Mouse (Mus musculus) hindbrain, embryonic 16.5 days (tissue): ENCODE measurements around the gene Rin2. TPM values are rescaled to one million over a fixed set of nuclear protein-coding genes. Genes with fewer than 3 reads are reported as not detected.

Experiments
- ATAC-seq: fragments of 200-750 bp; cut with Nextera tagmentation; 2 replicates; pipeline ENCODE4 v1.8.0; 2017; ENCODE audit warnings: moderate TSS enrichment, moderate library complexity
- H3K27ac ChIP-seq: fragments of 300-500 bp; sonication (generic); 2 replicates; pipeline ENCODE4 v1.5.1; 2014; ENCODE audit warnings: low read depth, mild to moderate bottlenecking, control low read depth, low read length, moderate library complexity
- H3K27me3 ChIP-seq: fragments of 300-500 bp; sonication (generic); replicated peaks from 2 replicates; pipeline ENCODE4 v1.6.1; 2014; ENCODE audit warnings: low read length; ENCODE audit not compliant: control insufficient read depth, insufficient read depth
- H3K36me3 ChIP-seq: fragments of 300-500 bp; sonication (generic); 2 replicates; pipeline ENCODE4 v1.6.1; 2014; ENCODE audit warnings: mild to moderate bottlenecking, low read length, moderate library complexity, mixed read lengths; ENCODE audit not compliant: control insufficient read depth, insufficient read depth
- H3K4me1 ChIP-seq: fragments of 300-500 bp; sonication (generic); 2 replicates; pipeline ENCODE4 v1.6.1; 2014; ENCODE audit warnings: low read depth, low read length; ENCODE audit not compliant: control insufficient read depth, insufficient read depth
- H3K4me2 ChIP-seq: fragments of 300-500 bp; sonication (generic); 2 replicates; pipeline ENCODE4 v1.6.1; 2014; ENCODE audit warnings: mild to moderate bottlenecking, low read length, control low read depth, moderate library complexity
- H3K4me3 ChIP-seq: fragments of 300-500 bp; sonication (generic); 2 replicates; pipeline ENCODE4 v1.5.1; 2014; ENCODE audit warnings: mild to moderate bottlenecking, low read length, control low read depth, moderate library complexity
- H3K9ac ChIP-seq: fragments of 300-500 bp; sonication (generic); 2 replicates; pipeline ENCODE4 v1.6.1; 2014; ENCODE audit warnings: low read depth, mild to moderate bottlenecking, control low read depth, low read length, moderate library complexity
- H3K9me3 ChIP-seq: fragments of 300-500 bp; sonication (generic); 2 replicates; pipeline ENCODE4 v1.6.1; 2014; ENCODE audit warnings: mild to moderate bottlenecking, low read length, moderate library complexity; ENCODE audit not compliant: control insufficient read depth
- WGBS: fragments of 180-500 bp; shearing (Covaris S2); extraction: QIAGEN DNeasy Blood & Tissue Kit; methylation state at CpG from one replicate; pipeline ENCODE4 v1.1.7; 2014; 5-methylcytosine and 5-hydroxymethylcytosine counted together
- microRNA-seq: library from miRNA; unstranded; fragments of <30 nt; microRNA quantifications from one replicate; pipeline ENCODE4, GENCODE M21; 2017
- polyA plus RNA-seq: library from polyadenylated mRNA; unstranded; fragments of >200 nt; fragmentation: Nextera tagmentation; extraction: Ambion mirVana; gene quantifications from 2 replicates; pipeline ENCODE4 v1.2.1, GENCODE M21; 2015

Rin2 gene
- polyA plus RNA-seq, 1 experiment from 2014 or later, result 14.6 TPM

DNA sequence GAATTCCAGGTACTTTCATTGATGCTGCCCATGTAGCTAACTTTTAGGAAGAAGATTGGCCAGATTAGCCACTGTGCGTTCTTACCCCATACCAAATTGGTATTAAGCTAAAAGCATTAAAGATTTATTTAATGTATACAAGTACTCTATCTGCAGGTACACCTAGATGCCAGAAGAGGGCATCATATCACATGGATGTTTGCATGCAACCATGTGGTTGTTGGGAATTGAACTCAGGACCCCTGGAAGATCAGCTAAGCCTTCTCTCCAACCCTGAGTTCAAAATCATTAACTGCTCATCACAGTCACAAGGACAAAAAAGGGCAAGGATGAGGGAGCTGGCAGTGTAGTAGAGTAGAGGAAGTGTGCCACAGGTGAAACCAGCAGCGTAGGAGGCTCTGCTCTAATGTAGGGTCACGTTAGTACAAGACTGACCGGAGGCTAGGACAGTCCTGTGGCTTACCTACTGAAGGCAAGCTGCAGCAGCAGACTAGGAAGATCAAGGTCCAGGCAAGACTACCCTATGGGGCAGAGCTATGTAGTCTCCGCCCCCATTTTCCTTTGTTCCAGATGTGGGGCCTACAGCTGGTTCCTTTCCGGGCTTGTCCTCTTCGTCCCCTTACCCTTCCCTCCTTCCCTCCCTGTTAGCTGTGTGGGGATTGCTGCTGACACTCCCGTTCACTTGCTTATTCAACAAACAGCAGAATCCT is 246.1 kb downstream of the Rin2 start:
- no peak overlapping the region for H3K4me2 ChIP-seq
- H3K9ac ChIP-seq, result no peak overlapping the region
- no peaks in the 10 kb centered on the region for H3K9me3 ChIP-seq
- H3K4me3 ChIP-seq, result no peak overlapping the region
- H3K4me1 ChIP-seq, result no peaks in the 10 kb centered on the region
- no peak for ATAC-seq
- no peak overlapping the region for H3K27ac ChIP-seq
- H3K36me3 ChIP-seq, result peaks cover 57% of the 10 kb centered on the region
- WGBS, result 94% methylated on average over 8 of the region's 8 CpGs
- H3K27me3 ChIP-seq, result no peaks in the 10 kb centered on the region

DNA sequence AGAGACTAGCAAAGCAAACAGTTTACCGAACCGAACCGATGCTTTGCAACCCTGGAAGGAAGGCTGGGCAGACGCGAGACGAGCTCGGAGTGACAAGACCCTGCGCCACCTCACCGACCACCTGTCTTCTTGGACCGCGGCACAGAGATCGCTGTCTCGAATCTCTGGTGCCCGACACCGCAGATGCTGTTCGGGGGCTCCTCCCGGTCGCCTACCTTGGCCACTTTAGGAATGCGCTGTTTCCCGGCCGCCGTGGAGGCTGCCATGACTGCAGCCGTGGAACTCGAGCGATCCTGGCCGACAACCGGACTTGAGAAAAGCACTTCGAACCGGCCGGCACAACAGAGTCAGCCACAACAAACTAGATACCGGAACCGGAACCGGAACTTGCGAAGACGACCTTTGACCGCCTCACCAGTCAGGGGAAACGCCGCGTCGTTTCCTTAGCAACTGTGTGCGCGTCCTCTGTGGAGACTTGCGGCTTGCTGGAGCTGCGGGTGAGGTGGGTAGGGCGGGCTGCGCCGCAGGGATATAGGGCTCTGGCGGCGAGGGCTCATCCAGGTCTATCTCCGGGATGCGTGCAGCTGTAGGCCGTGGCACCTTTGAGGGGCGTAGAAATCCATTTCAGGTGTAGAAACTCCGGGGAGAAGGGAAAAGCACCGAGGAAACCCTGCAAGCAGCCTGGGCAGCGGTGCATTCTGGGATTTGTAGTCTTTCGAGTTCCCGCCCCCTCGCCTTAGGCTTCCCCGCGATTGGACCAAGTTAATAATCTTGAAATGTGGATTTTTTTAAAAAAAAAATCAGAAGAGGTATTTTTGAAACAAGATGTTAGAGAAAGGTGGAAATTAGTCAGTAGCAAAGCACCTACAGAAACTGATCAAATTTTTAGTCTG is 259.6 kb downstream of the Rin2 start, which contains the start of the genes Cfap61 and Crnkl1:
Cfap61 (plus strand) TSS at position 446 of the 893 bp plus-strand sequence.
Crnkl1 (minus strand) TSS at position 676 of the 893 bp plus-strand sequence.
- peaks cover 9% of the 10 kb centered on the region for H3K4me1 ChIP-seq
- peak within 1 kb of the TSS; percentile 96 for H3K4me3 ChIP-seq
- under 1% methylated on average over 61 of the region's 61 CpGs for WGBS
- H3K27me3 ChIP-seq, result no peaks in the 10 kb centered on the region
- H3K9ac ChIP-seq, result peak within 1 kb of the TSS; percentile 76
- H3K9me3 ChIP-seq, result no peaks in the 10 kb centered on the region
- H3K36me3 ChIP-seq, result peaks cover 23% of the 10 kb centered on the region
- peak within 1 kb of the TSS; percentile 79 for H3K4me2 ChIP-seq
- H3K27ac ChIP-seq, result no peak within 1 kb of the TSS
- peak; percentile 99 for ATAC-seq

DNA sequence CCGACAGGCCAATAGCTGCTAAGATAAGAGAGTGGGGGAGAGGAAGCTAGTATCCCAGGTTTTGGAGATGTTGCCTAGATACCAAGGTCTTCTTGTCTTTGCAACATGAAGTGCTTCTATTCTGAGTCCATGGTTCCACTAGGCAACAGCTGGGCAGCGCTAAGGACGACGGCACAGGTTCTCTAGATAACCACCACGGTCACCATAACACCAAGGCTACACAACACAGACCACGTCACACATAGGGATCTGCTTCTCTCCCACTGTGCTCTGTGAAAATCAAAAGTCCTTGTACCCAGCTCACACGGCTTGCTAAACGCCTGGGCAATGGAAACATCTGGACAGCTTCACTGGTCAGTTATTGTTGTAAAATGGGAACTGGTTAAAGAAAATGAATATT is 262.0 kb downstream of the Rin2 start:
- H3K4me3 ChIP-seq, result no peak overlapping the region
- H3K27me3 ChIP-seq, result no peaks in the 10 kb centered on the region
- H3K4me1 ChIP-seq, result peaks cover 9% of the 10 kb centered on the region
- H3K36me3 ChIP-seq, result peaks cover 3% of the 10 kb centered on the region
- H3K27ac ChIP-seq, result no peak overlapping the region
- H3K9ac ChIP-seq, result no peak overlapping the region
- no peak for ATAC-seq
- H3K4me2 ChIP-seq, result no peak overlapping the region
- 89% methylated on average over 8 of the region's 8 CpGs for WGBS
- no peaks in the 10 kb centered on the region for H3K9me3 ChIP-seq

Small RNA genes lying within 50 kb of the gene (microRNA-seq; reads per million reads assigned to microRNA genes)
- not detected for gene Gm25026

Other genes with a start within 250 kb of the Rin2 start
- gene Naa20, start 226.9 kb downstream of the Rin2 start, polyA plus RNA-seq, result 126 and 139 TPM in 2 replicates